Mouse (Mus musculus): ENCODE data around the gene Gpr84. TPM values are rescaled to one million over a fixed set of nuclear protein-coding genes. Genes with fewer than 3 reads are reported as not detected.

Gpr84 gene
- polyA plus RNA-seq, 1 experiment from 2014 or later: 0.20 TPM

DNA sequence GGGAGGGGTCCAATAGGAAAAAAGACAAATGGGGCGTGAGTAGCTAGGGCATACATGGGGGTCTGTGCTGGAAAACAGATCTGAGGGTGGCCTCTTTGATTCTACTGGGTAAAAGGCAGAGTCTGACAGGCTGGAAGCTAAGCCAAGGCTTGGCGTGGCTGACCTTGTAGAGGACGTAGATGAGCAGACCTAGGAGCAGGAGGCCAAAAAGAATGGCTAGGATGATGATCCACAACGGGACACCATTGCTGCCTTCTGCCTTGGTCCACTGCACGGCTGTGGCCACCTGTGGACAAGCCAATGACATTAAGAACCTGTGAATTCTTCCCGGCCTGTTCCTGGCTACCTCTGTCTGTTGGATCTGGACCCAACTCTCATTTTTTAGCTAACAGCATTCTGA is 35.4 kb upstream of the Gpr84 start:
- H3K36me3 ChIP-seq: peaks cover 32% of the 10 kb centered on the region
- H3K9ac ChIP-seq: no peak overlapping the region
- no peak overlapping the region for H3K4me2 ChIP-seq (replicated peaks)
- no peaks in the 10 kb centered on the region for H3K4me1 ChIP-seq (replicated peaks)
- no peak for ATAC-seq
- no peaks in the 10 kb centered on the region for H3K9me3 ChIP-seq
- no peak overlapping the region for H3K27ac ChIP-seq
- 83% methylated on average over 6 of the region's 6 CpGs for WGBS
- peaks cover 16% of the 10 kb centered on the region; the same call in 1 of the 2 replicates for H3K27me3 ChIP-seq (replicated peaks)
- no peak overlapping the region for H3K4me3 ChIP-seq (replicated peaks)

DNA sequence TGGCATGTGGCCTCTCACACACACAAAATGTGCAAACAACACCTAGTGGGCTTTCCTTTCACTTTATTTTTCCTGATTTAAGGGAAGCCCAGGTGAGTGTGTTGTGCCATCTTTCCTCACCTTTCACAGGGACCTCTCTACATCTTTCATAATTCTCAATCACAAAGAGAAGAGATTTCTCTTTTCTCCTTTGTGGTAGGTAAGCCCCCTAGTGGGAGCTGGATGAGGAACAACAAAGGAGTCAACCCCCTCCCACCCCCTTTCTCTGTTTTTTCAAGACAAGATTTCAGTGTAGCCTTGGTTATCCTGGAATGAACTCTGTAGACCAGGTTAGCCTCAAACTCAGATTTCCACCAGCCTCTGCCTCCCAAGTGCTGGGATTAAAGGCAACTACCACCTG is 33.1 kb upstream of the Gpr84 start:
- no peak overlapping the region for H3K4me3 ChIP-seq (replicated peaks)
- peaks cover 21% of the 10 kb centered on the region for H3K36me3 ChIP-seq
- no peak overlapping the region for H3K27ac ChIP-seq
- no peak for ATAC-seq
- no peak overlapping the region for H3K9ac ChIP-seq
- H3K27me3 ChIP-seq (replicated peaks): peaks cover 35% of the 10 kb centered on the region
- no peak overlapping the region for H3K4me2 ChIP-seq (replicated peaks)
- no peaks in the 10 kb centered on the region for H3K9me3 ChIP-seq
- peaks cover 11% of the 10 kb centered on the region for H3K4me1 ChIP-seq (replicated peaks)

DNA sequence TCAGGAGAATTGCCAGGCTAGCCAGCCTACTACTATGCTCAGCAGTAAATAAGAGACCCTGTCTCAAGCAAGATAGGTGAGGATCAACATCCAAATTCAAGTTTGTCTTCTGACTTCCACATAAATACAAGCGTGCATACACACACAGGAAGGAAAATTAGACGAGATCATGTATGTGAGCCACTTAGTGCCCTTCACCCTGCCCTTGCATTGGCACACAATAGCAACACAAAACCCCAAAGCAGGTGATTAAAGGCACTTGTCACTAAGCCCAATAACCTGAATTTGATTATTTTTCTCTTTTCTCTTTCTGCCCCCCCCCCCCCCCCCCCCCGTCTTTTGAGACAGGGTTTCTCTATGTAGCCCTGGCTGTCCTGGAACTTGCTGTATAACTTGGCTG is 32.6 kb upstream of the Gpr84 start:
- no peaks in the 10 kb centered on the region for H3K9me3 ChIP-seq
- H3K4me2 ChIP-seq (replicated peaks): no peak overlapping the region
- H3K4me3 ChIP-seq (replicated peaks): no peak overlapping the region
- 70% methylated on average over 3 of the region's 3 CpGs for whole genome bisulfite sequencing
- no peak for ATAC-seq
- H3K27me3 ChIP-seq (replicated peaks): peaks cover 39% of the 10 kb centered on the region
- no peak overlapping the region for H3K27ac ChIP-seq
- no peak overlapping the region for H3K9ac ChIP-seq
- peaks cover 11% of the 10 kb centered on the region for H3K4me1 ChIP-seq (replicated peaks)
- H3K36me3 ChIP-seq: peaks cover 21% of the 10 kb centered on the region

- Histone ChIP-seq H3K4me3 (replicated peaks) (no peak overlapping the region), H3K27ac (no peak overlapping the region), H3K9ac (no peak overlapping the region), H3K4me2 (replicated peaks) (no peak overlapping the region), H3K4me1 (replicated peaks) (peaks cover 11% of the 10 kb centered on the region), H3K36me3 (peaks cover 16% of the 10 kb centered on the region), H3K27me3 (replicated peaks) (peaks cover 39% of the 10 kb centered on the region), H3K9me3 (no peaks in the 10 kb centered on the region)
- WGBS: 18% methylated on average over 4 of the region's 4 CpGs
- peak; percentile 26; the same call in 1 of the 2 replicates for ATAC-seq
Measured at GRCm38 (mm10) chr15:103342415-103342814, 32.0 kb upstream of the Gpr84 start.

- Histone ChIP-seq H3K9me3 (no peaks in the 10 kb centered on the region), H3K4me1 (replicated peaks) (peaks cover 13% of the 10 kb centered on the region), H3K4me2 (replicated peaks) (no peak overlapping the region), H3K36me3 (peaks cover 16% of the 10 kb centered on the region), H3K4me3 (replicated peaks) (no peak overlapping the region), H3K9ac (no peak overlapping the region), H3K27ac (no peak overlapping the region), H3K27me3 (replicated peaks) (peaks cover 41% of the 10 kb centered on the region)
- ATAC-seq: no peak
- 58% methylated on average over 8 of the region's 8 CpGs for WGBS
Measured at GRCm38 (mm10) chr15:103341547-103341946, 31.1 kb upstream of the Gpr84 start.

- H3K9me3 ChIP-seq: no peaks in the 10 kb centered on the region
- no peak overlapping the region for H3K4me2 ChIP-seq (replicated peaks)
- H3K27ac ChIP-seq: no peak overlapping the region
- H3K9ac ChIP-seq: no peak overlapping the region
- H3K36me3 ChIP-seq: peaks cover 11% of the 10 kb centered on the region
- H3K4me1 ChIP-seq (replicated peaks): peaks cover 13% of the 10 kb centered on the region
- no peak overlapping the region for H3K4me3 ChIP-seq (replicated peaks)
- WGBS: 28% methylated on average over 4 of the region's 4 CpGs
- peaks cover 41% of the 10 kb centered on the region for H3K27me3 ChIP-seq (replicated peaks)
- no peak for ATAC-seq
Measured at GRCm38 (mm10) chr15:103340786-103341185, 30.4 kb upstream of the Gpr84 start.

- H3K9me3 ChIP-seq: no peaks in the 10 kb centered on the region
- H3K27ac ChIP-seq: no peak within 1 kb of the TSS
- H3K27me3 ChIP-seq (replicated peaks): peaks cover 41% of the 10 kb centered on the region
- under 1% methylated on average over 26 of the region's 26 CpGs for WGBS
- peak; percentile 68 for ATAC-seq
- H3K4me1 ChIP-seq (replicated peaks): peaks cover 13% of the 10 kb centered on the region
- peak within 1 kb of the TSS; percentile 93 for H3K4me2 ChIP-seq (replicated peaks)
- H3K9ac ChIP-seq: peak within 1 kb of the TSS; percentile 47
- H3K4me3 ChIP-seq (replicated peaks): peak within 1 kb of the TSS; percentile 58
- H3K36me3 ChIP-seq: peaks cover 5% of the 10 kb centered on the region
Measured at GRCm38 (mm10) chr15:103339961-103340337, 29.5 kb upstream of the Gpr84 start, which contains the start of gene Zfp385a. TSS of gene Zfp385a (minus strand) at chr15:103340093.

- Histone ChIP-seq H3K4me2 (replicated peaks) (peak overlapping the region; percentile 93), H3K27ac (no peak overlapping the region), H3K9ac (peak overlapping the region; percentile 47), H3K4me1 (replicated peaks) (peaks cover 13% of the 10 kb centered on the region), H3K36me3 (peaks cover 2% of the 10 kb centered on the region; the same call in 1 of the 2 replicates), H3K4me3 (replicated peaks) (peak overlapping the region; percentile 58), H3K9me3 (no peaks in the 10 kb centered on the region), H3K27me3 (replicated peaks) (peaks cover 41% of the 10 kb centered on the region)
- WGBS: 6% methylated on average over 28 of the region's 31 CpGs
- peak; percentile 19; the same call in 1 of the 2 replicates for ATAC-seq
Measured at GRCm38 (mm10) chr15:103339166-103339960, 29.0 kb upstream of the Gpr84 start.

GRCm38 (mm10) chr15:103338829-103339165 is 28.4 kb upstream of the Gpr84 start:
- Histone ChIP-seq H3K9ac (no peak overlapping the region), H3K4me2 (replicated peaks) (peak overlapping the region; percentile 93)
- 51% methylated on average over 4 of the region's 4 CpGs for WGBS

DNA sequence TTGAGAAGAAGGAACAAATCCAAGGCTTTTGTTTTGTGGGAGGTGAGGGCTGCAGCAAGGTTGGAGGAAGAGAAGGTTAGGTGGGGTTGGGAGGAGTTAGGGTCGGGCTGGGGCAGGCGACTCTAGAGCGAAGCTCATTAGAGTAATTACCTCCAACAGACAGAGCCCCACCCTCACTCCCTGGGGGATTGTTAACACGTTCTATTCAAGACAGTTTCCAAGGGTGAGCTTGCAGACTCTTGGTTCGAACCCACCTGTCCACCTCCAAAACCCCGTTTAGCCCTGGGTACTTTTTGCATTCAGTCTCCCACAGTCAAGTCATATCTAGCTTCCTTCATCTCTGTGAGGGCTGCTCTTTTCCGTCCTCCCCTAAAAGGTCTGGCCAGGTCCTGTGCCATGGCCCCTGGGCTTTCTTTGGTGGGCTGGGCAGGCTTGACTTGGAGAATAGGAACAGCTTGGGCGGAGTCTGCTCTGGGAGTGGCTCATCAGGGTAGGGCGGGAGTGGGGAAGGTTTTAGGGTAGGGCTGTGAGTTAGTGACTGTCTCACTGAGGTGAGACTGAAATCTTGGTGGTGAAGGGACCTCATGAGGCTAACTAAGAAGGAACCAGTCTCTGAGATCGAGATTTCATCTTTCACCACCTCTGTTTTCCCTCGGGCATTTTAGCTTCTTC is 26.7 kb upstream of the Gpr84 start:
- Histone ChIP-seq H3K4me1 (replicated peaks) (peaks cover 13% of the 10 kb centered on the region), H3K27ac (no peak overlapping the region), H3K4me2 (replicated peaks) (no peak overlapping the region), H3K9me3 (no peaks in the 10 kb centered on the region), H3K27me3 (replicated peaks) (peaks cover 39% of the 10 kb centered on the region), H3K36me3 (no peaks in the 10 kb centered on the region), H3K9ac (no peak overlapping the region), H3K4me3 (replicated peaks) (no peak overlapping the region)
- 19% methylated on average over 11 of the region's 11 CpGs for WGBS
- no peak for ATAC-seq

More at GRCm38 (mm10) chr15:103338829-103339165, 28.4 kb upstream of the Gpr84 start:
- Histone ChIP-seq H3K9me3 (no peaks in the 10 kb centered on the region), H3K4me1 (replicated peaks) (peaks cover 13% of the 10 kb centered on the region), H3K27me3 (replicated peaks) (peaks cover 41% of the 10 kb centered on the region), H3K27ac (no peak overlapping the region), H3K4me3 (replicated peaks) (no peak overlapping the region), H3K36me3 (no peaks in the 10 kb centered on the region)
- no peak for ATAC-seq

- H3K4me1 ChIP-seq (replicated peaks): peaks cover 13% of the 10 kb centered on the region
- no peak overlapping the region for H3K4me2 ChIP-seq (replicated peaks)
- H3K27ac ChIP-seq: no peak overlapping the region
- WGBS: 35% methylated on average over 7 of the region's 7 CpGs
- peaks cover 24% of the 10 kb centered on the region for H3K27me3 ChIP-seq (replicated peaks)
- no peaks in the 10 kb centered on the region for H3K36me3 ChIP-seq
- H3K9ac ChIP-seq: no peak overlapping the region
- no peak for ATAC-seq
- no peaks in the 10 kb centered on the region for H3K9me3 ChIP-seq
- H3K4me3 ChIP-seq (replicated peaks): no peak overlapping the region
Measured at GRCm38 (mm10) chr15:103335488-103336235, 25.2 kb upstream of the Gpr84 start.

- Histone ChIP-seq H3K9ac (no peak overlapping the region), H3K36me3 (no peaks in the 10 kb centered on the region), H3K4me3 (replicated peaks) (no peak overlapping the region), H3K27ac (no peak overlapping the region), H3K4me1 (replicated peaks) (peaks cover 9% of the 10 kb centered on the region), H3K4me2 (replicated peaks) (no peak overlapping the region), H3K9me3 (no peaks in the 10 kb centered on the region), H3K27me3 (replicated peaks) (peaks cover 19% of the 10 kb centered on the region)
- no peak for ATAC-seq
- WGBS: 54% methylated on average over 3 of the region's 3 CpGs
Measured at GRCm38 (mm10) chr15:103335040-103335439, 24.6 kb upstream of the Gpr84 start.
